Mouse (Mus musculus) frontal cortex, postnatal 14 days (tissue): ENCODE results near the gene Epb42.
"Not testable (repeated sequence)": the region's sequence is repeated elsewhere in the genome, so short reads cannot be mapped to it uniquely, and the experiment has no call there.

Experiments used
- DNase-seq, 2 experiments: peaks; one replicate each; pipeline ENCODE4 v3.0.0; 2022; ENCODE audit warnings: low spot score in 2 of 2

The Epb42 gene

DNA sequence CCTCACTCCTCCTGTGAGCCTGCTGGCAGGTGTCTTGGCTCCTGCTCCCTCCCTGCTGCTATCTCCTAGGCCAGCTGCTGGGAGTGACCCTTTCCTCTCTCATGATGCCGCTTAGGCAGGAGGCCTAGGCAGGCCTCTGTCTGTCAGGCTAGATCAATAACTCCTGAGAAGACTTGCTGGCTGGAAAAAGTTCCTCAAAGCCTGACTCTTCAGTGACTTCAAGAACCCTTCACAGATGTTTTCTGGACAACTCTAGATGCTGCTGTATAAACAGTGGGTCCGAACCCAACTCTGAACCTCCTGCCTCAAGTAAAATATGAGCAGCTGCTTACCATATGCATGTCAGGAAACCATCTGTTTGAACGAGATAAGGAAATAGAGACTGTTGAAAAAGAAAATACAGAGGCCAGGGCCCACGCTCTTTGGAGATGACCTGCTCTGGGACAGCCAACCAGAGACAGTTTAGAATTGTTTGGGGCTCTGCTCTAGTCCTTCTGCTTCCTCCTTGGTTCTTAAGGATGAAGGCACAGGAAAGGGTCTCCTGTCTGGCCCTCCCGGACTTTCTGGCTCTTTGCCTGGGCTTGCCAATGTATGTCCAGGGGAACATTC lies at the start of gene Epb42:
Gene Epb42 (minus strand): TSS at position 340 of the 609 bp plus-strand sequence.
- DNase-seq = no peak

DNA sequence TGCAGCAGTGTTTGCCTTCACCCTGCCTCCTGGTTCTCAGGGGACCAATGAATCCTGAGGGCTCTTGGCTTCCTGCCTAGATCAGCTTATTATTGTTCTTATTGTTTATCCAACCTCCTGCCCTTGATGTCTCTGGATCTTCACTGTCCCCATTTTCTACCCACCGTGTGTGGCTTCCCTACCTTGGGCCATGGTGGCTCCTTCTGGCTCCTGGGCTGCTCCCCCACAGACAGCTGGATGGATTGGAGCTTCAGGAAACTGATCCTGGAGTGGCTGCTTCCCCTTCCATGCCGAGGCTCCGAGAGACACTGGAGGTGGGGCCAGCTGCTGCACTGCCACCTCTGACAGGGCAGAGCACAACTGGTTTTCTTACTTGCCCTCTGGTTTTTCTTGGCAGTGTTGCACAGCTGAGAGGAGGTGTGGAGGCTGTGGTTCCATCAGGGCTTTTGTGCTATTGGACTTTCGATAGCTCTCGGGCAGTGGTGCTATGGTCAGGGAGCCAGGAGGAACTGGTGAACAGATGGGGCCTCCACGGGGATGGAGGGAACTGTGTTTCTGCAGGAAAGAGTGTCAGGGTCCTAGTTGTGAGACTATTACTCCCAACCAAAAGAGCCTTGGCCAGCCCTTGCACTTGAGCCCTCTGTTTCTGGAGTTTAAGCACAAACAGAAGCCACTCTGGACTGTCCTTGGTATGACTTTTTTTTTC lies 48.8 kb upstream of the Epb42 start, which contains the start of gene Tgm5:
Gene Tgm5 (minus strand): TSS at position 362 of the 706 bp plus-strand sequence.
- DNase-seq = no peak

DNA sequence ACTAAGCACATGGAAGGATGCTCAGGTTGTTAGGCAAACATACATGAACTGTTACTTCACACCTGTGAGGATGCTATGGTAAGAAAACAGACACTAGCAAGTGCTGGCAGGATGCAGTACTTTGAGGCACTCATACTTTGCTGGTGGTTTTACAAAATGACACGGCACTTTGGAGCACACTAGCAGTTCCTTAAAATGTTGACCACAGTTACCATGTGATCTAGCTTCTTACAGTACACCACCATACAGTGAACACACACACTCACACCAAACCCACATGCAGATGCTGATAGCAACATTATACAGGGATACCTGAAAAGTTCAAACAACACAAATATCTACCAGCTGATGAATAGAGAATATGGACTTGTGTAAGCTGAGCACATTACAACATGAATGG lies 45.8 kb upstream of the Epb42 start:
- no peak for DNase-seq

DNA sequence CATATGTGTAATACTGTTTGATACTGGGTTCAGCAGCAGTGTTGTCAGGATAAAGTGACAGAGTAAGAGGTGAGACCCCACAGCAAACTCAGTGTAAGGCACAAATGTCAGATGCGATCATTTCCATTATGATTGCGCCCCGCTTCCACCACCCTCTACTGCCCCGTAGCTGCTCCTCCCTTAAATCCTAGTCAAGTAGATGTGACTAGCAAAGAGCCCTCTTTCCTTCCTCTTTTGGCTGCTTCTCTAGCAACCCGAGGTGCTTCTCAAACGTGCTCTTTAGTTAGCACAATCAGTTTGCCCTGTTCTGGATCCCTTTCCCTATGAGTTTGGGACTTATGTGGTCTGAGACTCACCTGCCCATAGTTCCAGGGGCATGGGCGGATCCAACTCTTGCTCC lies 37.9 kb upstream of the Epb42 start:
- no peak for DNase-seq

DNA sequence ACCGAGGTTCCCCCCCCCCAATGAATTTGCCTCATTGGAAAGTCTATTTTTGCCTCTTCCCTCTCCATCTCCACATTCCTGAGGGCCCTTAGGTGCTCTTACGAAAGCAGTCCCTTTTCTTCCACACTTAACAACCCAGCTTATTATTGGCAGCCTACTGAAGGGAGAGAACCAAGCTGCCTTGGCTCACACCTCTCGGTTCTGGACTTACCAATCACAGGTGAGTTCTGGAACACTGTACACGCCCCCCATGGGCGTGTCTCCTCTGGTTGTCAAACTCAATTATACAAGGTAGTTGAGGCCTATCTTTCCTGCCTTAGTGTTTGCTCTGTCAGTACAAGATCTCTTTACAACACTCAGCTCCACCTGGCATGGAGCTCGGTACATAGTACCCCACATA lies 35.0 kb upstream of the Epb42 start:
- DNase-seq = no peak

DNA sequence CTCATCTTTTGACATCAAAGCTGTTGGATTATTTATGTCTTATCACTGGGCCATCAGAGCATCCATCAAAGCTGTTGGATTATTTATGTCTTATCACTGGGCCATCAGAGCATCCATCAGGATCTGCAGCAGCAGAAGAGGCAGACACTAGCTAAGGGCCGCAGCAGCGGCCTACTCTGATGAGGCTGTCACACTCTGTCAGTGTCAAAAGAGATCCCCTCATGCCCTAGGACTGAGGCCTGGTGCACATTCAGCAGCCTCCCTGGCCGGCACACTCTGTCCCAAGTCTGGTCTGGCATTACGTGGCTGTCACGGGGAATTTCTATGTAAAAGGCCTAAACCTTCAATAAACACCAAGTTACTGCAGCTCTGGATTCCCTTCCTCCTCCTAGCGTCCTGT lies 32.6 kb upstream of the Epb42 start:
- no peak for DNase-seq

DNA sequence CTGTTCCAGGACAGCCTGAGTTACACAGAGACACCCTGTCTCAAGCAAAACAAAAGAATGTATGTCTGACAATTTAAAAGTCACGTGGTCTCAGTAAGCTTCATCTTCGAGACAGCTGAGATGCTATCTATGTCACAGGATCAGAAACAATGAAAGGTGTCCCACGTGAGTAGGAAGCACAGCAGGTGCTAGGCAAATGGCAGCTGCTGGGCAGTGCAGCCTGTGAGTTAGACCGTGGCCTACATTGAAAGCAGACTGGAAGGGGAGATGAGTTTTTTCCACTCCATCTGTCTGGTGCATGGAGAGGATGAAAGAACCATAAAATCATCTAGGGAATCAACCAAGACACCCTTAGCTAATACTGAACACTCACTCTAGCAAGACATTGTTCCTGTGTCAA lies 30.2 kb upstream of the Epb42 start:
- no peak for DNase-seq

DNA sequence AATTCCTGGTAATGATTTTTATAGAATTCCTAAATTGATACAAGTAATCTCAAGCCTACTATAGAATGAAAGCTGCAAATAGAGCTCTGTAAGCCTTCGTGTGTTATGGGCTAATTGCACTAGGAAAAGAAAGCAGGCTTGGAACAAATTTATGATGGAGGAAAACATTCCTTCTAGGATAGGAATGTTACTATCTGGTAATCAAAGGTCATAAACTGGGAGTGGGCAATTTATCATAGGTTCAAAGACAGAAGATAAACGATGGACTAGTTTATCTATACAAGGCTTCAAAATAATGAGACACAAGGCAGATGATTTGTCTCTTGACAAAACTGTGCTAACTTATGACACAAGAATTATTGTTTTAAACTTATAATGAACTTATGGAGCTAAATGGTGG lies 24.4 kb upstream of the Epb42 start:
- DNase-seq = no peak

DNA sequence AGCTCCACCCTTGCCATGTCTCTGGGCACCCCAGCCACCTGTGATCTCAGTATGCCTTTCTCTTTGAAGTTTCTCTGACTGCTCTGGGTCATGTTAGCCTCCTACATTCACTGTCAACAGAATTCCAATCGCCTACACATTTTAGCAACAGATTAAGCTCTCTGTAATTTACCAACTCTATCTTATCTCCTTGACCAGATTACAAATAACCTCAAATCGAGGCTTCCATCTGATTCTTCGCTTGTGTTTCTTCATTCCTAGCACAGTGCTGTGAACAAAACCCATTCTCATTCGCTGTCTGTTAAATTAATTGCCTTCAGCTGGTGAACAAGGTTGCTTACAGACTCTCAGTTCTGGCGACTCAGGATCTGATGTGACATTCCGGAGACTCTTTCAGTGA lies 21.1 kb upstream of the Epb42 start:
- DNase-seq = no peak

DNA sequence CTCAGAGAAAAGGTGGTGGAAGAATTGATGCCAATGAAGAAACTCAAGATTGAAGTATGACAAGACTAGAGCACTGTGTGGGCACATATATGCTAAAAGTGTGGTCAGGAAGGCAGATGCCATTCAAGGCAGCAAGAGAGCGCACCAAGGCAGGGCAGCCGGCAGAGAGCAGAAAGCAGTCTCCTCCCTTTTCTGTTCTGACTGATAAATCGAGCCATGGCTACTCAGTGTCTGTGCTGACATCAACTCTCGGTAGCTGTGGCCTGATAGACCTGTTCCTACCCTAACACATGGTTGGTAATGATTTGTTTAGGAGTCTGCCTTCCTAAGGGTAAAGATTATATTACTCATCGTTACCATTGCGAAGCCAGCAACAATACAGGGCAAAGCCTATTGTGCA lies 19.0 kb upstream of the Epb42 start:
- DNase-seq = no peak

DNA sequence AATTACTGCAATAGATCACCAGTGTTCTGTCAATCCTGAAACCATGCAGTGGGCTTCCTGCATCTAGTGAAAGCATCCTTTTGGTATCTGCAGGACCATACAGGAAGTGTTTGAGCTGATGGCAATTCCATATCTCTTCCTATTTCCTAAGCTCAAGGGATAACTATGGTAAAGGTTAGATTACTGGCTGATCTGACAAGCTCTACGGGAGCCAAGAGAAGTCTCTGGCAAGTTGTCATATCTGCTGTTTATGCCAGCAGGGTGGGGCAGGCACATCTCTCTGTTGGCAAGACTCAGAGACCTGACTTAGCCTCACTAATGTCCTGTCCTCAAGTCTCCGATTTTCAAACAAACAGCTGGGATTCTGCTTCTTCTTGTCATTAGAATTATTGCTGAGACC lies 17.2 kb upstream of the Epb42 start:
- DNase-seq = no peak

DNA sequence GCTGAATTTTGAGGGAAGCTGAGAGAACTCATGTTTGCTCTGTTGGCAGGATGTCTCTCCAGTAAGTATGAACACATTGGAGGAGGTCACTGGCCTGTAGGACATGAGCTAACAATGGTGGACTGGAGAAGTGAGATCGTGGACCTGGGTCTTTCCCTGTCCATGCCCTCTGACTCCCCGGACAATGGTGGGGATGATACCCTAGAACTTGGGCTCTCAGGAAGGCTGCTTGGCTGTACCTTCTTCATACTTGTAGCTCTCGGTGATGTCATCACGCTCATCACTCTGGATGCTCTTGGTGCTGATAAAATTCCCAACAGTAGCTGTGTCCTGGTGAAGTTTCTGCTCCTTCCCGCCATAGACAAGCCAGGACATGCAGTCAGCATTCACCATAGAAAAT lies 15.3 kb upstream of the Epb42 start:
- no peak for DNase-seq

DNA sequence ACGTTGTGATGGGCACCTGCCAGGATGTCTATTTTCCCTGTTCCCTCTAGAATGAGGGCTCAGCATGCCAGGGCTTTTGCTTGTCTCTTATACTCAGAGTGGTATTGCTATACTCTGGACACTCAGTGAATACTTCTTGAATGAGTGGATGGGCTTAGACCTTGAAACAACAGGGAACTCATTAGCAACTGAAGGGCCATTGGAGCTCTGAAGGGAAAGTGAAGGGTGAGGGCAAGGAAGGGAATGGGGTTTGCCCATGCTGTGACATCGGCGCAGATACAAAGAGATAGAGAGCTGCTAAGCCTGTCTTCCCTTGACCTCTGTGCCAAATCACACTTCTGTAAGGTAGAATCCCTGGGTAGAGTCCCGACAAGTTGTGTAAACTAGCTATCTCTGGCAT lies 8.8 kb upstream of the Epb42 start:
- DNase-seq = no peak

DNA sequence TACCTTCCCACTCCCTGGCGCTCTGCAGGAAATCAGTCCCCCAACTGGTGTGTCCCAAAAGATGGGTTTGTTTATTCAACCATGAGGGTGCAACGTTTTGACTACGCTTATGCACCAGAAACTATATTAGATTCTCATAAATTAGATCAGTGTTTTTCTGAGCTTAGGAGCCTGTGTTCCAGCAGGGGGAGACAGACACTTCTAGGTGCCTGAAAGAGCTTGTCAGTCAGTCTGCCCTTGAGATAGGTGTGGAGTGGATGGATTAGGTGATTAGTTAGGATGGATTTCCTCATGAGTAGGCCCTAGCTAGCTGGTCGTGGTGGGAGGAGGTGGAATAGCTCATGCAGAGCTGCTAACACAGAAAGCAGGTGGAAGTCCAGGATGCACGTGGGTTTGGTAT lies 4.2 kb upstream of the Epb42 start:
- DNase-seq = peak in 1 of 2 experiments; percentile 18

DNA sequence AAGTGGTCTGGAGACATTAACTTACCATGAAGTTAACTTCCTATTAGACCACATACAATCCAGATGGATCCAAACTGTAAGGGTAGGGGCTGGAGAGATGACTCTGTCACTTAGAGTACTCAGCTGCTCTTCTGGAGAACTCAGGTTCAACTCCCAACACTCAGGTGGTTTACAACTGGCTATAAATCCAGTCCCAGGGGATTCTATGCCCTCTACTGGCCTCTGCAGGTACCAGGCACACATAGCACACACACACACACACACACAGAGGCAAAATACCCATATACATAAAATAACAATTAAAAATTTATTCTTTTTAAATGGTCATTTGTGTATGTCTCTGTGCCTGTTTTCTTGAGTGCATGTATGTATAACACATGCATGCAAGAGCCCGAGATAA lies 2.5 kb upstream of the Epb42 start:
- DNase-seq = no peak

DNA sequence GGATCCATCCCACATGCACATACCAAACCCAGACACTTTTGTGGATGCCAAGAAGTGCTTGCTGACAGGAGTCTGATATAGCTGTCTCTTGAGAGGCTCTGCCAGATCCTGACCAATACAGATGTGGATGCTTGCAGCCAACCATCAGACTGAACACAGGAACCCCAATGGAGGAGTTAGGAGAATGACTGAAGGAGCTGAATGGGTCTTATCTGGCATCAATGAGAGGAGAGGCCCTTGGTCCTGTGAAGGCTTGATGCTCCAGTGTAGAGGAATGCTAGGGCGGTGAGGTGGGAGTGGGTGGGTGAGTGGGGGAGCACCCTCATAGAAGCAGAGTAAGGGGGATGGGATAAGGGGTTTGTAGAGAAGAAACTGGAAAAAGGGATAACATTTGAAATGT lies 2.0 kb upstream of the Epb42 start:
- DNase-seq = not testable (repeated sequence)

DNA sequence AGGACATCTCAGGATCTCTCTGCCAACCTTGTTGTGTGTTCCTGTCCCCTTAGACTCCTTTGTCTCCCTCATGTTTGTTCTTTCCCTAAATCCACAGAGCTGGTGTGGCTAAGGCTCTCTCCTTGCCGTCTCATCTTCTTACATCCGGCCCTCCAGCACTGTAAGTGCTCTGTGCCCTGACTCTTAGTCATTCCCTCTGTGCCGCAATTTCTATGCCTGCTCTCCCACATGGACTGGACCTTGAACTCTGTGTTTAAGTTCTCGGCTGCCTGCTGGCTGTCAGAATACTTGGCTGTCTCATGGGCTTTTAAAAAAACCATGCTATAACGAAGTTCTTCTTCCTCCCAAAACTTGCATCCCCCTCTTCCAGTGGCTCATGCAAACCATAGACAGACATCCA lies 14.0 kb downstream of the Epb42 start:
- no peak for DNase-seq

DNA sequence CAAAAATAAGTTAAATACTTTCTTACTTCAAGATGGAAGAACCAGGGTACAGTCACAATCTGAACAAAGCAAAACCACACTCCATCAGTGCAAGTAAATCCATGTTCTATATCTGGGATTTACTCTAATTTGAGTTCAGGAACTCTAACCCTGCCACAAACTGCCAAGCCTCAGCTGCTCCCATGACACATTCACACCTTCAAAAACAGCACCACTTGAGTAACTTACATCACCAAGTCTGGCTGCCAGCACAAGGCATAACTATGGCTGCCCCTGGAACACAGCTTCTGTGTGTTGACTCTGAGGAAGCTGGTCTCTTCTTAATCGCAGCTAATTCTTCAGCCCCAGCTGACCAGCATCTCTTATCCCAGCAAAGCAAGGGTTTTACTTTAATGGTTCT lies 19.7 kb downstream of the Epb42 start:
- no peak for DNase-seq

DNA sequence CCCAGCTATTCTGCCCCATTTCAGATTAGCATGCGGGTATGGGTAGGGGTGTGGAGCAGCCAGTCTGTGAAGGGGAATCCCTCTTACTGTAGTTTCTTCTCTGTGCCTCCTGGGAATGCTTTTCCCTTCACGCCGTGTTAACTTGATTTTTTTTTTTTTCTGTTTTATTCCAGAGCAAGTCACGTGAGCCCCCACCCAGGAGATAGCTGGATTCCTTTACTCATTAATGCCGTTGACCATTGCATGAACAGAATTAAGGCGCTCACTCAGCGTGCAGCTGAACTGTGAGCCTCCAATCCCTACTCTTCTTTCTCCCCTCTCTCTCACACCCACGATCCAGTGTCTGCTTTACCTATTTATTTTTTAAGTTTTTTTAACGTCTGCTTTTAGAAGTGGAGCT lies 20.6 kb downstream of the Epb42 start:
- no peak for DNase-seq

DNA sequence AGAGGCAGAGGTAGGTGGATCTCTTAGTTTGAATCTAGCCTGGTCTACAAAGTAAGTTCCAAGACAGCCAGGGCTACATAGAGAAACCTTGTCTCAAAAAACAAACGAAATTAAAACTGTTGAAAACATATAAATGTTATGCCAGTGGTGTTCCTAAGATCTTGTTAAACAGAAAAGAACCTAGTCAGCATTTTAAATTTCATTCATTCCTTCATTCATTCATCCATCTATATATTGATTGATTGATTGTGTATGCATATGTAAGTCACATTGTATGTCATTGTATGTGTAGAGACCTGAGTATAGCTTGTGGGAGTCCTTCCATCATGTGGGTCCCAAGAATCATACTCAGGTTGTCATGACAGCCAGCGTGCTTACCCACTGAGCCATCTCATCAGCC lies 21.4 kb downstream of the Epb42 start:
- DNase-seq = no peak

DNA sequence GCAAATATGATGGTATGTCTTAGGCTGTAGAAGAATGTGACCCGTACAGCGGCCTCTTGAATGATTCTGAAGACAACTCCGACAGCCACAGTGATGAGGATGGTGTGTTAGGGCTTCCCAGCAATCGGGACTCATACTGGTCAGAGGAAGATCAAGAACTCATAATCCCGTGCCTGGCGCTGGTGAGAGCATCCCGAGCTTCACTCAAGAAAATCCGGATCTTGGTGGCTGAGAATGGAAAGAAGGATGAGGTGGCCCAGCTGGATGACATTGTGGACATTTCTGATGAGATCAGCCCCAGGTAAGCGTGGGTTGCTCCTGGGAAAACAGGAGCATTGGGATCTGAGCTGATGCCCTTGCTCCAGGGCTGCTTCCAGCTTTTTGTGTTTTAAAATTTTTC lies 24.2 kb downstream of the Epb42 start:
- no peak for DNase-seq

DNA sequence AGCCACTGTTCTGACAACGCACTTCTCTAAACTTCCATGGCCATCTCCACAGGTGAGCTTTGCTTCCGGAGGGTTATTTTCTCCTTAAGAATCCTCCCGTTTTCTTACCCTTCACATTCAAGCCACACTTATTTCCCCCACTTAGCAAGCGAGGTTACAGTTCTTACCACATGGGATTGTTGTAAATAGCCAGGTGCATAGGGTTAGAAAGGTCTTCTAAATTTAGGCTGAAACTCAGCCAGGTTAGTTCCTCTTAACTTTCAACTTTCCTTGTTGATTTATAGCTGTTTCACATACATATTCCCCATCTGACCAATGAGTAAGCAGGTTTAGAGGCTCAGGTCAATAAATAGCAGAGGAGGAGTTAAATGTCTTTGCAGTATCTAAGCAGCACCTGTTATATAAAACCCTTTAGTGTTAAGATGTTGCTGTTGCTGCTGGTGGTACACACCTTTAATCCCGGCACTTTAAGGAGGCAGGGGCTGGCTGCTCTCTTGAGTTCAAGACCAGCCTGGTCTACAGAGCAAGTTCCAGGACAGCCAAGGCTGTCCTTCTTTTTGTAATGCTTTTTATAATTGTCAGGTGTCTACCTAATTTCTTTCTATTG lies 27.7 kb downstream of the Epb42 start:
- no peak for DNase-seq

DNA sequence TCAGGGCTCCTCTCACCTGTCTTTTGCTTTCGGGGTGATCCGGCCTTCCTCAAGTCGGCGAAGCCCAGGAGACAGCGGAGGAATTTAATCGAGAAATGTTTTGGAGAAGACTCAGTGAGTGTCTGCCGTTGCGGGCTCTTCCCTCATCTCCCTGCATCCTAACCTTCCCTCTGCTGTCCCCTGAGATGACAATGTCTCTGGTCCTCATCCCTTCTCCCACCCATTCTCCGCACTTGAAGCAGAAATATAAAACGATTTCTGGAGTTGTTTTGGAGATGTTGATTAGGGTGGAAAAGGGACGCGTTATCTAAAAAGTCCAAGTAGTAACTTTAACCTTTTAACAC lies 28.2 kb downstream of the Epb42 start:
- no peak for DNase-seq
